Mouse (Mus musculus): Measurements from ENCODE around the gene Fzd10. TPM values are rescaled to one million over a fixed set of nuclear protein-coding genes. Genes with fewer than 3 reads are reported as not detected.

Gene Fzd10
- polyA plus RNA-seq, 1 experiment, result not detected

DNA sequence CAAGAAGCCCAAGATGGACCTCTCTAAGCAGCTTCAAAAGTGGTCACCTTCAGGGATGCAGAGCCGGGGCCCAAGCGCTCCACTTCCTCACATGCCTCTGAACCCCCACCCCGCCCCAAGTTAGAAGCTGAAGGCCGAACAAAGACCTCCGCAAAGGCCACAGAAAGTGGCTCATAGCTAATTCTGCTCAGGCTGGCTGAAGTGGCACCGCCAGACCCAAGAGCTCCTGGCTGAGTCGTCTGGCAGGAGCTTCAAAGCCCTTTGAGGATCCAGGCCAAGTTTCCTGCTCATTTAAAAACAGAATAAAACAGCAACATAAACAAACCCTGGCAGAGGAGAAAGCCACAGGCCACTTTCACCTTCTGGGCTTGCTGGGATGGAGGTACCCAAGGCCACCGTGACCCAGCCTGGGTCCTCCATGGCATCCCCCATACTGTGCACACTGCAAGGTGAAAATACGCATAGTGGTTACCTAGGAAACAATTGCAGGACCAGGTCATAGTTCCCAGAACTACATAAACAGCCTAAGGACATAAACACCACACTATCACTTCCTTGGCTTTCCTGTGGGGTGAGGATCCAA is 24.6 kb upstream of the Fzd10 start:
- Histone ChIP-seq H3K27me3 (ENCODE audit: control insufficient read depth) (no peaks in the 10 kb centered on the region), H3K4me3 (replicated peaks) (no peak overlapping the region), H3K9me3 (ENCODE audit: control insufficient read depth, low read length) (peaks cover 39% of the 10 kb centered on the region), H3K36me3 (ENCODE audit: control insufficient read depth) (no peaks in the 10 kb centered on the region), H3K4me1 (ENCODE audit: control insufficient read depth) (no peaks in the 10 kb centered on the region)
- TF ChIP-seq TAL1 (IDR thresholded peaks at IDR 0.05; ENCODE audit: low read length) (no peak), GATA1 (IDR thresholded peaks at IDR 0.05; ENCODE audit: low read length) (no peak)

DNA sequence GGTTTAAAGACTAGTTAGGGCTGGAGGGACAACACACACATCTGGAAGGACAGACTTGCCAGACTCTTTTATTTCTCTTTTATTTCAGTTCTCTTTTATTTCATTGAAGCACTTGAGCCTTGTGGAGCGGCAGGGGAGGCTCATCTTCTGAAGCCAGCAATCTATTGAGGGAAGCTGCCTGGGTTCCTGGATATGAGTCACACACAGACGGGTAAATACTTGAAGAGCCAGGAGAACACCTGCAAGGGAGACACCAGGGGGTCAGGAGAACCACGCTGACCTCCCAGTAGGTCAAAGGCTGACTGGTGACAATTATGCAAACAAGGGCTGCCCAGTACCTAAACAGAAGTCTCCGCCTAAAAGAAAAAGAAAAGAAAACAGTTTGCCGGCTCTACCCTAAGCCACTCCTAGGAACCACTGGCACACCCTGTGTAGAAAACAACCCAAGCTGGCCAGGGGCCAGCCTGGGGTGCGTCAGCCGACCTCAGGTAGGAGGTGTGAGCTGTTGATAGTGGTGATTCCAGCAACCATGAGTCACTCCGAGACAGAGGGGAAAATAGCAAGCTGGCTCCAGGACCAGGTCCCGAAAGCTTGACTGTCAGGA is 21.5 kb upstream of the Fzd10 start:
- Histone ChIP-seq H3K4me1 (ENCODE audit: control insufficient read depth) (no peaks in the 10 kb centered on the region), H3K9me3 (ENCODE audit: control insufficient read depth, low read length) (peaks cover 33% of the 10 kb centered on the region), H3K27me3 (ENCODE audit: control insufficient read depth) (no peaks in the 10 kb centered on the region), H3K36me3 (ENCODE audit: control insufficient read depth) (no peaks in the 10 kb centered on the region), H3K4me3 (replicated peaks) (no peak overlapping the region)
- TF ChIP-seq TAL1 (IDR thresholded peaks at IDR 0.05; ENCODE audit: low read length), result no peak
- TF ChIP-seq GATA1 (IDR thresholded peaks at IDR 0.05; ENCODE audit: low read length), result no peak

GRCm38 (mm10) chr5:128580931-128581330 is 19.7 kb upstream of the Fzd10 start:
- Histone ChIP-seq H3K4me1 (ENCODE audit: control insufficient read depth) (no peaks in the 10 kb centered on the region), H3K36me3 (ENCODE audit: control insufficient read depth) (no peaks in the 10 kb centered on the region), H3K4me3 (replicated peaks) (no peak overlapping the region), H3K27me3 (ENCODE audit: control insufficient read depth) (no peaks in the 10 kb centered on the region), H3K9me3 (ENCODE audit: control insufficient read depth, low read length) (peaks cover 21% of the 10 kb centered on the region)
- TF ChIP-seq TAL1 (IDR thresholded peaks at IDR 0.05; ENCODE audit: low read length) (no peak), GATA1 (IDR thresholded peaks at IDR 0.05; ENCODE audit: low read length) (no peak)

GRCm38 (mm10) chr5:128581516-128581921 is 19.1 kb upstream of the Fzd10 start:
- TF ChIP-seq TAL1 (IDR thresholded peaks at IDR 0.05; ENCODE audit: low read length) (no peak), GATA1 (IDR thresholded peaks at IDR 0.05; ENCODE audit: low read length) (no peak)
- Histone ChIP-seq H3K27me3 (ENCODE audit: control insufficient read depth) (no peaks in the 10 kb centered on the region), H3K9me3 (ENCODE audit: control insufficient read depth, low read length) (peaks cover 16% of the 10 kb centered on the region), H3K36me3 (ENCODE audit: control insufficient read depth) (no peaks in the 10 kb centered on the region), H3K4me3 (replicated peaks) (no peak overlapping the region), H3K4me1 (ENCODE audit: control insufficient read depth) (no peaks in the 10 kb centered on the region)

- Histone ChIP-seq H3K9me3 (ENCODE audit: control insufficient read depth, low read length) (peaks cover 25% of the 10 kb centered on the region), H3K36me3 (ENCODE audit: control insufficient read depth) (no peaks in the 10 kb centered on the region), H3K4me3 (replicated peaks) (no peak overlapping the region), H3K4me1 (ENCODE audit: control insufficient read depth) (no peaks in the 10 kb centered on the region), H3K27me3 (ENCODE audit: control insufficient read depth) (no peaks in the 10 kb centered on the region)
- no peak for TF ChIP-seq TAL1 (IDR thresholded peaks at IDR 0.05; ENCODE audit: low read length)
- no peak for TF ChIP-seq GATA1 (IDR thresholded peaks at IDR 0.05; ENCODE audit: low read length)
Observed at GRCm38 (mm10) chr5:128589231-128589630, 11.4 kb upstream of the Fzd10 start.

- Histone ChIP-seq H3K27me3 (ENCODE audit: control insufficient read depth) (peaks cover 21% of the 10 kb centered on the region), H3K4me3 (replicated peaks) (no peak overlapping the region), H3K9me3 (ENCODE audit: control insufficient read depth, low read length) (peaks cover 23% of the 10 kb centered on the region), H3K36me3 (ENCODE audit: control insufficient read depth) (no peaks in the 10 kb centered on the region), H3K4me1 (ENCODE audit: control insufficient read depth) (no peaks in the 10 kb centered on the region)
- TF ChIP-seq TAL1 (IDR thresholded peaks at IDR 0.05; ENCODE audit: low read length) (no peak), GATA1 (IDR thresholded peaks at IDR 0.05; ENCODE audit: low read length) (no peak)
Observed at GRCm38 (mm10) chr5:128593446-128593845, 7.2 kb upstream of the Fzd10 start.

- H3K36me3 ChIP-seq (ENCODE audit: control insufficient read depth), result no peaks in the 10 kb centered on the region
- TF ChIP-seq TAL1 (IDR thresholded peaks at IDR 0.05; ENCODE audit: low read length) (no peak), GATA1 (IDR thresholded peaks at IDR 0.05; ENCODE audit: low read length) (no peak)
- H3K27me3 ChIP-seq (ENCODE audit: control insufficient read depth), result peaks cover 54% of the 10 kb centered on the region
- H3K9me3 ChIP-seq (ENCODE audit: control insufficient read depth, low read length), result peaks cover 12% of the 10 kb centered on the region
- H3K4me3 ChIP-seq (replicated peaks), result no peak overlapping the region
- no peaks in the 10 kb centered on the region for H3K4me1 ChIP-seq (ENCODE audit: control insufficient read depth)
Observed at GRCm38 (mm10) chr5:128596813-128597212, 3.8 kb upstream of the Fzd10 start.

DNA sequence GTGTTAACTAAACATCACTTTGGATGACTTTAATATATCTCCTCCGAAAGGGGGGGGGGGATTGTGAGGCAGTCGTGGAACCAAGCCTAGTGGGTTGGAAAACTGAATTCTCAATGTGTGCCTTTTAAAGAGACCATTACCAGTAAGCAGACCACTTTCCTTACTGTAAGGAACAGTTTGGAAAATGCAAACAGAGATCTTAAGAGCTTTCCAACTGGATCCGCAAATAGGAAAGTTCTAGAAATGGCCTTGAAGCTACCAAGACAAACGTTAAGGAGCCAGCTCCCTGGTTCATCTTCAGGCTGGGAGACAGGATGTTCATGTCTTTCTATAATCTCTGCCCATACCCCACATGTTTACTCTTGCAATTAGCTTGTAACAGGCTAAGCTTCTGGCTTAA is 3.3 kb upstream of the Fzd10 start:
- H3K27me3 ChIP-seq (ENCODE audit: control insufficient read depth), result peaks cover 60% of the 10 kb centered on the region
- TF ChIP-seq GATA1 (IDR thresholded peaks at IDR 0.05; ENCODE audit: low read length) (no peak), TAL1 (IDR thresholded peaks at IDR 0.05; ENCODE audit: low read length) (no peak)
- H3K9me3 ChIP-seq (ENCODE audit: control insufficient read depth, low read length), result peaks cover 9% of the 10 kb centered on the region
- no peaks in the 10 kb centered on the region for H3K4me1 ChIP-seq (ENCODE audit: control insufficient read depth)
- no peaks in the 10 kb centered on the region for H3K36me3 ChIP-seq (ENCODE audit: control insufficient read depth)
- no peak overlapping the region for H3K4me3 ChIP-seq (replicated peaks)

GRCm38 (mm10) chr5:128598191-128598720 is 2.4 kb upstream of the Fzd10 start:
- Histone ChIP-seq H3K9me3 (ENCODE audit: control insufficient read depth, low read length) (peaks cover 6% of the 10 kb centered on the region; the same call in 1 of the 2 replicates), H3K4me3 (replicated peaks) (no peak overlapping the region), H3K36me3 (ENCODE audit: control insufficient read depth) (no peaks in the 10 kb centered on the region), H3K4me1 (ENCODE audit: control insufficient read depth) (no peaks in the 10 kb centered on the region), H3K27me3 (ENCODE audit: control insufficient read depth) (peaks cover 65% of the 10 kb centered on the region)
- TF ChIP-seq TAL1 (IDR thresholded peaks at IDR 0.05; ENCODE audit: low read length), result no peak
- no peak for TF ChIP-seq GATA1 (IDR thresholded peaks at IDR 0.05; ENCODE audit: low read length)
